In the genomic region with DNA sequence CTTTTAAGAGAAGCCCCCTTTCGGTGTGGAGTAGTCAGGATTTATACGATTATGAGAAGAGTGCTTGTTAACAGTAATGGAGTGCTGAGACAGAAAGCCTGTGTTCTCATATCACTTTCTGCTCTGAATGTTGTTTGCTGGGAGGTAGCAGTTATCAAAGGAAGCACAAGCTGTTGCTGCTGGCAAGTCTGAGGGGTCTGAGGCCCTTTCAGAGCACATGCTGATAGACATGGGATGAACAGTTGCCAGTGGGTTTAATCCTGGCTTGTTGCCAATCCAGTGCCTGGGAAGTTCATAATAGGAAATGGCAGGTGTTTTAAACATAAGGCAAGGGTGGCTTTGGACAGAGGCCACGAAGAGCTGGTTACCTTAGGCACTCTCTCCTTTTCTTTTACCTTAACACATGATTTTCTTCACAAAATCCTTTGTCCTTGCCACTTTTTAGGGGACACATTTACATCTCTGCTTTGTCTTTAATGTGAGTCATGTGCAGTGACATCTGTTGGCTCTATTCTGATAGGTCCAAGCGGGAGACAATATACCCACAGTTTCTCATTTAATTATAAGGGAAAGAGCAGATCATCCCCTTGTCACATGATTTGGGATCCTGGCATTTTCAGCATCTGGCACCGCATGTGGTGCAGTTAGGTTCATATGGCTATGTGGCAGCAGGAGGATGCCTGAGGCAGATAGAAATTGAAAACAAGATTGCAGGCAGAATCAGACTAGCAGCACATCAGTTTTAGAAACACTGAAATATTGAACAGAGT, we compare ENCODE assay signal across 10 mouse cellular contexts.
A peak's percentile ranks its signal among the peaks of the same experiment; 100 is the strongest.
DNase-seq lines count a peak whose midpoint lies in the region; ATAC-seq and TF ChIP-seq lines count a peak whose summit lies in the region.
"Had no signal": no experiment of that assay in that cellular context is flagged by ENCODE, and none has a peak within 500 bp of the region (broad histone marks: within the 10 kb centered on the region; RNA-seq: fewer than 3 reads in every experiment).

No protein-coding gene starts in this region.

- peak; percentile 91 for ATAC-seq in hindbrain, embryonic 14.5 days (ENCODE audit: low FRiP score)
- ATAC-seq in midbrain, embryonic 14.5 days (ENCODE audit: low FRiP score, low TSS enrichment), result peak; percentile 78
- no peak for ATAC-seq in kidney, embryonic 14.5 days (ENCODE audit: low FRiP score, low TSS enrichment)

- no peak for TF ChIP-seq CTCF in gastrocnemius, adult 2 months (IDR thresholded peaks at IDR 0.05)

- no peak overlapping the region for H3K4me3 ChIP-seq in hindbrain, embryonic 14.5 days (replicated peaks; ENCODE audit: low read length)
- H3K4me3 ChIP-seq in midbrain, embryonic 14.5 days (replicated peaks; ENCODE audit: low read depth, low read length), result no peak overlapping the region
- H3K4me3 ChIP-seq in kidney, embryonic 14.5 days (ENCODE audit: low read length), result no peak overlapping the region
- H3K4me3 ChIP-seq in gastrocnemius, adult 2 months, result no peak overlapping the region
- H3K4me3 ChIP-seq: embryonic facial prominence, embryonic 12.5 days had no signal

- DNase-seq in brain, adult 2 months (ENCODE audit: low read depth, low spot score), result peak; percentile 64
- DNase-seq in cerebellum, adult 8-10 months, result peak; percentile 5
- peak; percentile 75 for DNase-seq in hindbrain, embryonic 14.5 days (ENCODE audit: low spot score)
- peak; percentile 75 for DNase-seq in midbrain, embryonic 14.5 days
- no peak for DNase-seq in ovary, adult 18-20 months (ENCODE audit: low spot score)
- no peak for DNase-seq in adrenal gland, adult 2 months
- DNase-seq in gastrocnemius, adult 2 months, result no peak
- DNase-seq: heart, postnatal 14 days had no signal

- no peaks in the 10 kb centered on the region for H3K27me3 ChIP-seq in hindbrain, embryonic 14.5 days (ENCODE audit: control insufficient read depth, insufficient read depth, low read length)
- no peaks in the 10 kb centered on the region for H3K27me3 ChIP-seq in midbrain, embryonic 14.5 days (ENCODE audit: control insufficient read depth, insufficient read depth, low read length)
- H3K27me3 ChIP-seq in kidney, embryonic 14.5 days (ENCODE audit: control insufficient read depth, insufficient read depth, low read length), result no peaks in the 10 kb centered on the region
- H3K27me3 ChIP-seq: embryonic facial prominence, embryonic 12.5 days had no signal

- peak overlapping the region; percentile 69 for H3K27ac ChIP-seq in hindbrain, embryonic 14.5 days
- H3K27ac ChIP-seq in midbrain, embryonic 14.5 days (replicated peaks; ENCODE audit: low read depth, low read length), result peak overlapping the region; percentile 22; the same call in 1 of the 2 replicates
- no peak overlapping the region for H3K27ac ChIP-seq in kidney, embryonic 14.5 days (ENCODE audit: low read depth, low read length)
- H3K27ac ChIP-seq in gastrocnemius, adult 2 months, result no peak overlapping the region
- H3K27ac ChIP-seq: embryonic facial prominence, embryonic 12.5 days had no signal

- 0 out of 2 replicates have a peak overlapping the region, but pooled peaks have one; percentile 7 for H3K9ac ChIP-seq in hindbrain, embryonic 14.5 days
- H3K9ac ChIP-seq in midbrain, embryonic 14.5 days (replicated peaks; ENCODE audit: low read length), result no peak overlapping the region
- no peak overlapping the region for H3K9ac ChIP-seq in kidney, embryonic 14.5 days (ENCODE audit: low read depth, low read length)
- H3K9ac ChIP-seq: embryonic facial prominence, embryonic 12.5 days had no signal

- H3K9me3 ChIP-seq in hindbrain, embryonic 14.5 days (ENCODE audit: control insufficient read depth, low read length), result no peaks in the 10 kb centered on the region
- no peaks in the 10 kb centered on the region for H3K9me3 ChIP-seq in midbrain, embryonic 14.5 days (ENCODE audit: control insufficient read depth, low read length)
- H3K9me3 ChIP-seq in kidney, embryonic 14.5 days (ENCODE audit: control insufficient read depth, low read length), result no peaks in the 10 kb centered on the region
- H3K9me3 ChIP-seq: embryonic facial prominence, embryonic 12.5 days had no signal

- H3K36me3 ChIP-seq in hindbrain, embryonic 14.5 days (replicated peaks; ENCODE audit: control insufficient read depth, insufficient read depth), result no peaks in the 10 kb centered on the region
- no peaks in the 10 kb centered on the region for H3K36me3 ChIP-seq in midbrain, embryonic 14.5 days (ENCODE audit: control insufficient read depth, insufficient read depth, low read length)
- no peaks in the 10 kb centered on the region for H3K36me3 ChIP-seq in kidney, embryonic 14.5 days (ENCODE audit: control insufficient read depth, insufficient read depth, low read length)
- H3K36me3 ChIP-seq: embryonic facial prominence, embryonic 12.5 days had no signal

- WGBS in hindbrain, embryonic 14.5 days, result 41% methylated on average over 5 of the region's 5 CpGs
- 49% methylated on average over 5 of the region's 5 CpGs for WGBS in midbrain, embryonic 14.5 days
- WGBS in kidney, embryonic 14.5 days, result 90% methylated on average over 5 of the region's 5 CpGs

- peaks cover 4% of the 10 kb centered on the region; the same call in 1 of the 2 replicates for H3K4me1 ChIP-seq in hindbrain, embryonic 14.5 days (replicated peaks; ENCODE audit: control insufficient read depth, insufficient read depth, low read length)
- no peaks in the 10 kb centered on the region; the same call in 1 of the 2 replicates for H3K4me1 ChIP-seq in midbrain, embryonic 14.5 days (ENCODE audit: control insufficient read depth, insufficient read depth, low read length)
- no peaks in the 10 kb centered on the region for H3K4me1 ChIP-seq in kidney, embryonic 14.5 days (ENCODE audit: control insufficient read depth, insufficient read depth, low read length)
- H3K4me1 ChIP-seq: embryonic facial prominence, embryonic 12.5 days had no signal

- intact Hi-C loops in gastrocnemius, adult 2 months (cut with DNase I), result no loop called here

- H3K4me2 ChIP-seq in hindbrain, embryonic 14.5 days (replicated peaks), result no peak overlapping the region
- no peak overlapping the region for H3K4me2 ChIP-seq in midbrain, embryonic 14.5 days (ENCODE audit: low read length)
- H3K4me2 ChIP-seq in kidney, embryonic 14.5 days (replicated peaks; ENCODE audit: low read depth, low read length), result no peak overlapping the region
- H3K4me2 ChIP-seq: embryonic facial prominence, embryonic 12.5 days had no signal

Comparison
In these comparisons a context has a peak if more than half of its experiments do, and no peak if none do; other contexts are left out.
1. DNase-seq: peak in brain, adult 2 months (single experiment), cerebellum, adult 8-10 months (single experiment), hindbrain, embryonic 14.5 days (single experiment) and midbrain, embryonic 14.5 days (single experiment); none in ovary, adult 18-20 months (single experiment), adrenal gland, adult 2 months (single experiment) and gastrocnemius, adult 2 months (single experiment).
2. H3K27ac ChIP-seq: peak in hindbrain, embryonic 14.5 days (single experiment) and midbrain, embryonic 14.5 days (single experiment); none in kidney, embryonic 14.5 days (single experiment) and gastrocnemius, adult 2 months (single experiment).